Mouse (Mus musculus) liver, embryonic 15.5 days (tissue): ENCODE results near the gene Ntrk2. TPM values are rescaled to one million over a fixed set of nuclear protein-coding genes. Genes with fewer than 3 reads are reported as not detected.

Experiments
- ATAC-seq: fragments of 200-750 bp; cut with Nextera tagmentation; 2 replicates; pipeline ENCODE4 v1.8.0; 2017; ENCODE audit warnings: moderate number of reproducible peaks, mild to moderate bottlenecking, moderate library complexity; ENCODE audit not compliant: insufficient read depth
- H3K27ac ChIP-seq: fragments of 300-500 bp; sonication (generic); replicated peaks from 2 replicates; pipeline ENCODE4 v1.5.1; 2015; ENCODE audit warnings: mild to moderate bottlenecking, inconsistent platforms
- H3K27me3 ChIP-seq: fragments of 300-500 bp; sonication (generic); 2 replicates; pipeline ENCODE4 v1.6.1; 2015; ENCODE audit warnings: mild to moderate bottlenecking, inconsistent platforms
- H3K36me3 ChIP-seq: fragments of 300-500 bp; sonication (generic); replicated peaks from 2 replicates; pipeline ENCODE4 v1.6.1; 2015; ENCODE audit warnings: moderate library complexity, mild to moderate bottlenecking, inconsistent platforms
- H3K4me1 ChIP-seq: fragments of 300-500 bp; sonication (generic); replicated peaks from 2 replicates; pipeline ENCODE4 v1.6.1; 2015; ENCODE audit warnings: inconsistent platforms
- H3K4me2 ChIP-seq: fragments of 300-500 bp; sonication (generic); 2 replicates; pipeline ENCODE4 v1.6.1; 2015; ENCODE audit warnings: moderate library complexity, mild to moderate bottlenecking, inconsistent platforms
- H3K4me3 ChIP-seq: fragments of 300-500 bp; sonication (generic); replicated peaks from 2 replicates; pipeline ENCODE4 v1.5.1; 2015; ENCODE audit warnings: mild to moderate bottlenecking, inconsistent platforms
- H3K9ac ChIP-seq: fragments of 300-500 bp; sonication (generic); 2 replicates; pipeline ENCODE4 v1.6.1; 2015; ENCODE audit warnings: moderate library complexity, mild to moderate bottlenecking, inconsistent platforms
- H3K9me3 ChIP-seq: fragments of 300-500 bp; sonication (generic); replicated peaks from 2 replicates; pipeline ENCODE4 v1.6.1; 2016; ENCODE audit warnings: inconsistent platforms
- WGBS: fragments of 180-500 bp; shearing (Covaris S2); methylation state at CpG from one replicate; pipeline ENCODE4 v1.1.7; 2015; ENCODE audit warnings: mixed read lengths; ENCODE audit not compliant: insufficient replicate concordance; 5-methylcytosine and 5-hydroxymethylcytosine counted together
- polyA plus RNA-seq: library from polyadenylated mRNA; unstranded; fragments of >200 nt; fragmentation: Nextera tagmentation; extraction: Ambion mirVana; gene quantifications from 2 replicates; pipeline ENCODE4 v1.2.1, GENCODE M21; 2015

The Ntrk2 gene
- polyA plus RNA-seq, 1 experiment from 2014 or later, result 0.23 TPM

- Histone ChIP-seq H3K27me3 (no peaks in the 10 kb centered on the region), H3K4me1 (no peaks in the 10 kb centered on the region), H3K9me3 (no peaks in the 10 kb centered on the region), H3K9ac (no peak overlapping the region), H3K4me2 (no peak overlapping the region), H3K27ac (no peak overlapping the region), H3K4me3 (no peak overlapping the region), H3K36me3 (no peaks in the 10 kb centered on the region)
- no peak for ATAC-seq
- WGBS, result 30% methylated on average over 6 of the region's 7 CpGs
Measured at GRCm38 (mm10) chr13:58840731-58841359, 34.5 kb downstream of the Ntrk2 start.

GRCm38 (mm10) chr13:58843826-58844225 lies 37.5 kb downstream of the Ntrk2 start:
- Histone ChIP-seq H3K4me2 (no peak overlapping the region), H3K27me3 (no peaks in the 10 kb centered on the region), H3K4me1 (no peaks in the 10 kb centered on the region), H3K4me3 (no peak overlapping the region), H3K36me3 (no peaks in the 10 kb centered on the region), H3K9ac (no peak overlapping the region), H3K9me3 (no peaks in the 10 kb centered on the region), H3K27ac (no peak overlapping the region)
- ATAC-seq, result no peak
- WGBS, result 75% methylated on average over 9 of the region's 9 CpGs

- H3K4me1 ChIP-seq, result no peaks in the 10 kb centered on the region
- WGBS, result 61% methylated on average over 4 of the region's 4 CpGs
- no peak overlapping the region for H3K9ac ChIP-seq
- H3K27me3 ChIP-seq, result no peaks in the 10 kb centered on the region
- no peaks in the 10 kb centered on the region for H3K36me3 ChIP-seq
- H3K4me2 ChIP-seq, result no peak overlapping the region
- no peak overlapping the region for H3K27ac ChIP-seq
- ATAC-seq, result no peak
- no peak overlapping the region for H3K4me3 ChIP-seq
- no peaks in the 10 kb centered on the region for H3K9me3 ChIP-seq
Measured at GRCm38 (mm10) chr13:58848578-58848977, 42.2 kb downstream of the Ntrk2 start.

- Histone ChIP-seq H3K27ac (no peak overlapping the region), H3K4me3 (no peak overlapping the region), H3K4me1 (no peaks in the 10 kb centered on the region), H3K36me3 (no peaks in the 10 kb centered on the region), H3K4me2 (no peak overlapping the region), H3K27me3 (no peaks in the 10 kb centered on the region), H3K9ac (no peak overlapping the region), H3K9me3 (no peaks in the 10 kb centered on the region)
- ATAC-seq, result no peak
- 65% methylated on average over 6 of the region's 6 CpGs for WGBS
Measured at GRCm38 (mm10) chr13:58853685-58854084, 47.3 kb downstream of the Ntrk2 start.

- ATAC-seq, result no peak
- H3K4me1 ChIP-seq, result no peaks in the 10 kb centered on the region
- H3K4me3 ChIP-seq, result no peak overlapping the region
- no peak overlapping the region for H3K27ac ChIP-seq
- 68% methylated on average over 10 of the region's 10 CpGs for WGBS
- H3K27me3 ChIP-seq, result no peaks in the 10 kb centered on the region
- H3K9ac ChIP-seq, result no peak overlapping the region
- no peaks in the 10 kb centered on the region for H3K36me3 ChIP-seq
- no peaks in the 10 kb centered on the region for H3K9me3 ChIP-seq
- no peak overlapping the region for H3K4me2 ChIP-seq
Measured at GRCm38 (mm10) chr13:58866239-58866638, 59.9 kb downstream of the Ntrk2 start.

- no peaks in the 10 kb centered on the region for H3K27me3 ChIP-seq
- ATAC-seq, result no peak
Measured at GRCm38 (mm10) chr13:58866776-58867435, 60.5 kb downstream of the Ntrk2 start.

GRCm38 (mm10) chr13:58882468-58882867 lies 76.1 kb downstream of the Ntrk2 start:
- Histone ChIP-seq H3K9ac (no peak overlapping the region), H3K9me3 (no peaks in the 10 kb centered on the region), H3K27ac (no peak overlapping the region), H3K4me3 (no peak overlapping the region), H3K36me3 (no peaks in the 10 kb centered on the region), H3K27me3 (no peaks in the 10 kb centered on the region), H3K4me2 (no peak overlapping the region), H3K4me1 (no peaks in the 10 kb centered on the region)
- no peak for ATAC-seq
- WGBS, result 25% methylated on average over 3 of the region's 3 CpGs

More at GRCm38 (mm10) chr13:58866776-58867435, 60.5 kb downstream of the Ntrk2 start:
- Histone ChIP-seq H3K4me1 (no peaks in the 10 kb centered on the region), H3K9ac (no peak overlapping the region), H3K27ac (no peak overlapping the region), H3K36me3 (no peaks in the 10 kb centered on the region), H3K9me3 (no peaks in the 10 kb centered on the region), H3K4me3 (no peak overlapping the region), H3K4me2 (no peak overlapping the region)
- WGBS, result 46% methylated on average over 8 of the region's 8 CpGs

GRCm38 (mm10) chr13:58882916-58883315 lies 76.5 kb downstream of the Ntrk2 start:
- Histone ChIP-seq H3K36me3 (no peaks in the 10 kb centered on the region), H3K4me1 (no peaks in the 10 kb centered on the region), H3K9ac (no peak overlapping the region), H3K27me3 (no peaks in the 10 kb centered on the region), H3K4me2 (no peak overlapping the region), H3K9me3 (no peaks in the 10 kb centered on the region), H3K4me3 (no peak overlapping the region), H3K27ac (no peak overlapping the region)
- 74% methylated on average over 5 of the region's 5 CpGs for WGBS
- no peak for ATAC-seq

GRCm38 (mm10) chr13:58886108-58886507 lies 79.7 kb downstream of the Ntrk2 start:
- no peaks in the 10 kb centered on the region for H3K4me1 ChIP-seq

GRCm38 (mm10) chr13:58896254-58896910 lies 90.0 kb downstream of the Ntrk2 start:
- Histone ChIP-seq H3K27ac (no peak overlapping the region), H3K4me1 (no peaks in the 10 kb centered on the region), H3K9me3 (0 out of 2 replicates have a peak, but pooled peaks cover 5% of the 10 kb centered on the region), H3K4me3 (no peak overlapping the region), H3K9ac (no peak overlapping the region), H3K4me2 (no peak overlapping the region), H3K27me3 (no peaks in the 10 kb centered on the region), H3K36me3 (no peaks in the 10 kb centered on the region)
- 58% methylated on average over 12 of the region's 12 CpGs for WGBS
- ATAC-seq, result no peak

More at GRCm38 (mm10) chr13:58886108-58886507, 79.7 kb downstream of the Ntrk2 start:
- Histone ChIP-seq H3K4me2 (no peak overlapping the region), H3K27ac (no peak overlapping the region), H3K9me3 (no peaks in the 10 kb centered on the region), H3K9ac (no peak overlapping the region), H3K4me3 (no peak overlapping the region), H3K27me3 (no peaks in the 10 kb centered on the region), H3K36me3 (no peaks in the 10 kb centered on the region)
- WGBS, result 61% methylated on average over 8 of the region's 8 CpGs
- ATAC-seq, result no peak

- H3K27ac ChIP-seq, result no peak overlapping the region
- 0 out of 2 replicates have a peak, but pooled peaks cover 5% of the 10 kb centered on the region for H3K9me3 ChIP-seq
- no peak overlapping the region for H3K4me2 ChIP-seq
- H3K4me1 ChIP-seq, result no peaks in the 10 kb centered on the region
- 59% methylated on average over 2 of the region's 2 CpGs for WGBS
- ATAC-seq, result no peak
- H3K27me3 ChIP-seq, result no peaks in the 10 kb centered on the region
- no peak overlapping the region for H3K9ac ChIP-seq
- no peaks in the 10 kb centered on the region for H3K36me3 ChIP-seq
- no peak overlapping the region for H3K4me3 ChIP-seq
Measured at GRCm38 (mm10) chr13:58899337-58899736, 93.0 kb downstream of the Ntrk2 start.
